Mouse (Mus musculus) intestine, embryonic 15.5 days (tissue): ENCODE measurements around the gene Msi1. TPM values are rescaled to one million over a fixed set of nuclear protein-coding genes. Genes with fewer than 3 reads are reported as not detected.

ENCODE experiments used
- ATAC-seq: fragments of 200-750 bp; cut with Nextera tagmentation; 2 replicates; pipeline ENCODE4 v1.8.0; 2017; ENCODE audit warnings: moderate TSS enrichment, moderate library complexity
- H3K27ac ChIP-seq: fragments of 300-500 bp; sonication (generic); 2 replicates; pipeline ENCODE4 v1.5.1; 2015; ENCODE audit warnings: mild to moderate bottlenecking, inconsistent platforms
- H3K27me3 ChIP-seq: fragments of 300-500 bp; sonication (generic); replicated peaks from 2 replicates; pipeline ENCODE4 v1.6.1; 2015; ENCODE audit warnings: inconsistent platforms
- H3K36me3 ChIP-seq: fragments of 300-500 bp; sonication (generic); 2 replicates; pipeline ENCODE4 v1.6.1; 2015; ENCODE audit warnings: inconsistent platforms
- H3K4me1 ChIP-seq: fragments of 300-500 bp; sonication (generic); replicated peaks from 2 replicates; pipeline ENCODE4 v1.6.1; 2015; ENCODE audit warnings: inconsistent platforms
- H3K4me2 ChIP-seq: fragments of 300-500 bp; sonication (generic); replicated peaks from 2 replicates; pipeline ENCODE4 v1.6.1; 2015; ENCODE audit warnings: mild to moderate bottlenecking, inconsistent platforms
- H3K4me3 ChIP-seq: fragments of 300-500 bp; sonication (generic); replicated peaks from 2 replicates; pipeline ENCODE4 v1.5.1; 2015; ENCODE audit warnings: inconsistent platforms
- H3K9ac ChIP-seq: fragments of 300-500 bp; sonication (generic); 2 replicates; pipeline ENCODE4 v1.6.1; 2015; ENCODE audit warnings: inconsistent platforms
- H3K9me3 ChIP-seq: fragments of 300-500 bp; sonication (generic); 2 replicates; pipeline ENCODE4 v1.6.1; 2016; ENCODE audit warnings: inconsistent platforms
- WGBS: fragments of 180-500 bp; shearing (Covaris S2); methylation state at CpG from one replicate; pipeline ENCODE4 v1.1.7; 2015; 5-methylcytosine and 5-hydroxymethylcytosine counted together
- polyA plus RNA-seq: library from polyadenylated mRNA; unstranded; fragments of >200 nt; fragmentation: Nextera tagmentation; extraction: Ambion mirVana; gene quantifications from 2 replicates; pipeline ENCODE4 v1.2.1, GENCODE M21; 2015

Gene Msi1
- polyA plus RNA-seq, 1 experiment from 2014 or later, result 10.4 TPM

- peak; percentile 75 for ATAC-seq
- H3K4me2 ChIP-seq, result peak overlapping the region; percentile 25; the same call in 1 of the 2 replicates
- H3K9me3 ChIP-seq, result no peaks in the 10 kb centered on the region
- no peak overlapping the region for H3K9ac ChIP-seq
- H3K4me3 ChIP-seq, result no peak overlapping the region
- H3K27me3 ChIP-seq, result no peaks in the 10 kb centered on the region
- WGBS, result 27% methylated on average over 9 of the region's 9 CpGs
- no peaks in the 10 kb centered on the region for H3K36me3 ChIP-seq
- H3K27ac ChIP-seq, result no peak overlapping the region
- peaks cover 9% of the 10 kb centered on the region; the same call in 1 of the 2 replicates for H3K4me1 ChIP-seq
These were observed 21.3 kb upstream of the Msi1 start for GRCm38 (mm10) chr5:115408110-115408509.

- H3K9ac ChIP-seq, result no peak overlapping the region
- 58% methylated on average over 24 of the region's 24 CpGs for WGBS
These were observed 14.0 kb upstream of the Msi1 start for GRCm38 (mm10) chr5:115415111-115416085.

GRCm38 (mm10) chr5:115428831-115429358 is 504 bp upstream of the Msi1 start:
- WGBS, result 3% methylated on average over 20 of the region's 20 CpGs
- Histone ChIP-seq H3K9ac (peak overlapping the region; percentile 89), H3K4me3 (peak overlapping the region; percentile 99), H3K36me3 (peaks cover 2% of the 10 kb centered on the region; the same call in 1 of the 2 replicates), H3K4me2 (peak overlapping the region; percentile 94), H3K4me1 (peaks cover 32% of the 10 kb centered on the region), H3K9me3 (no peaks in the 10 kb centered on the region), H3K27me3 (peaks cover 12% of the 10 kb centered on the region), H3K27ac (no peak overlapping the region)
- ATAC-seq, result no peak

More at GRCm38 (mm10) chr5:115415111-115416085, 14.0 kb upstream of the Msi1 start:
- H3K4me1 ChIP-seq, result no peaks in the 10 kb centered on the region
- no peaks in the 10 kb centered on the region for H3K9me3 ChIP-seq
- H3K27me3 ChIP-seq, result no peaks in the 10 kb centered on the region
- H3K27ac ChIP-seq, result no peak overlapping the region
- H3K4me3 ChIP-seq, result no peak overlapping the region
- peak overlapping the region; percentile 19; the same call in 1 of the 2 replicates for H3K4me2 ChIP-seq
- H3K36me3 ChIP-seq, result no peaks in the 10 kb centered on the region
- no peak for ATAC-seq

- Histone ChIP-seq H3K9me3 (no peaks in the 10 kb centered on the region), H3K27ac (peak overlapping the region; percentile 64), H3K9ac (peak overlapping the region; percentile 89), H3K4me3 (peak overlapping the region; percentile 99), H3K4me1 (peaks cover 43% of the 10 kb centered on the region), H3K36me3 (peaks cover 2% of the 10 kb centered on the region; the same call in 1 of the 2 replicates), H3K4me2 (peak overlapping the region; percentile 94), H3K27me3 (peaks cover 12% of the 10 kb centered on the region)
- no peak; the same call in 1 of the 2 replicates for ATAC-seq
- 2% methylated on average over 37 of the region's 73 CpGs for WGBS
These were observed 975 bp downstream of the Msi1 start for GRCm38 (mm10) chr5:115430187-115430960.

GRCm38 (mm10) chr5:115431061-115431897 is 1.9 kb downstream of the Msi1 start:
- peak overlapping the region; percentile 89 for H3K9ac ChIP-seq
- H3K27me3 ChIP-seq, result peaks cover 12% of the 10 kb centered on the region
- ATAC-seq, result peak; percentile 46
- no peaks in the 10 kb centered on the region for H3K9me3 ChIP-seq
- H3K4me3 ChIP-seq, result peak overlapping the region; percentile 99
- peaks cover 2% of the 10 kb centered on the region; the same call in 1 of the 2 replicates for H3K36me3 ChIP-seq
- peaks cover 52% of the 10 kb centered on the region for H3K4me1 ChIP-seq
- 14% methylated on average over 14 of the region's 14 CpGs for WGBS
- H3K27ac ChIP-seq, result peak overlapping the region; percentile 64; the same call in 1 of the 2 replicates
- H3K4me2 ChIP-seq, result peak overlapping the region; percentile 94

- H3K9ac ChIP-seq, result peak overlapping the region; percentile 18; the same call in 1 of the 2 replicates
- H3K4me3 ChIP-seq, result no peak overlapping the region
- peak overlapping the region; percentile 48 for H3K27ac ChIP-seq
These were observed 2.5 kb downstream of the Msi1 start for GRCm38 (mm10) chr5:115431898-115432259.

GRCm38 (mm10) chr5:115432395-115432794 is 3.0 kb downstream of the Msi1 start:
- Histone ChIP-seq H3K9me3 (no peaks in the 10 kb centered on the region), H3K36me3 (peaks cover 2% of the 10 kb centered on the region; the same call in 1 of the 2 replicates), H3K4me1 (peaks cover 60% of the 10 kb centered on the region), H3K9ac (no peak overlapping the region), H3K27ac (peak overlapping the region; percentile 48; the same call in 1 of the 2 replicates), H3K27me3 (peaks cover 12% of the 10 kb centered on the region), H3K4me3 (no peak overlapping the region), H3K4me2 (peak overlapping the region; percentile 94)
- 66% methylated on average over 11 of the region's 11 CpGs for WGBS
- ATAC-seq, result no peak

More at GRCm38 (mm10) chr5:115431898-115432259, 2.5 kb downstream of the Msi1 start:
- Histone ChIP-seq H3K4me1 (peaks cover 58% of the 10 kb centered on the region), H3K27me3 (peaks cover 12% of the 10 kb centered on the region), H3K4me2 (peak overlapping the region; percentile 94), H3K36me3 (peaks cover 2% of the 10 kb centered on the region; the same call in 1 of the 2 replicates), H3K9me3 (no peaks in the 10 kb centered on the region)
- no peak for ATAC-seq
- WGBS, result 31% methylated on average over 7 of the region's 7 CpGs

GRCm38 (mm10) chr5:115433191-115433590 is 3.8 kb downstream of the Msi1 start:
- 82% methylated on average over 8 of the region's 8 CpGs for WGBS
- peaks cover 60% of the 10 kb centered on the region for H3K4me1 ChIP-seq
- H3K36me3 ChIP-seq, result peaks cover 2% of the 10 kb centered on the region; the same call in 1 of the 2 replicates
- peaks cover 9% of the 10 kb centered on the region for H3K27me3 ChIP-seq
- no peak overlapping the region for H3K4me2 ChIP-seq
- H3K4me3 ChIP-seq, result no peak overlapping the region
- H3K27ac ChIP-seq, result no peak overlapping the region
- ATAC-seq, result no peak
- H3K9ac ChIP-seq, result no peak overlapping the region
- H3K9me3 ChIP-seq, result no peaks in the 10 kb centered on the region

GRCm38 (mm10) chr5:115434280-115434852 is 5.0 kb downstream of the Msi1 start:
- H3K27ac ChIP-seq, result no peak overlapping the region
- H3K9ac ChIP-seq, result no peak overlapping the region
- H3K9me3 ChIP-seq, result no peaks in the 10 kb centered on the region
- H3K36me3 ChIP-seq, result peaks cover 6% of the 10 kb centered on the region; the same call in 1 of the 2 replicates
- H3K4me1 ChIP-seq, result peaks cover 54% of the 10 kb centered on the region
- H3K4me3 ChIP-seq, result no peak overlapping the region
- WGBS, result 69% methylated on average over 11 of the region's 11 CpGs
- H3K27me3 ChIP-seq, result no peaks in the 10 kb centered on the region
- H3K4me2 ChIP-seq, result no peak overlapping the region
- no peak for ATAC-seq

- H3K36me3 ChIP-seq, result peaks cover 6% of the 10 kb centered on the region; the same call in 1 of the 2 replicates
- H3K9ac ChIP-seq, result peak overlapping the region; percentile 58; the same call in 1 of the 2 replicates
- H3K4me1 ChIP-seq, result peaks cover 54% of the 10 kb centered on the region
- no peaks in the 10 kb centered on the region for H3K27me3 ChIP-seq
- no peak overlapping the region for H3K4me2 ChIP-seq
- ATAC-seq, result no peak
- 60% methylated on average over 15 of the region's 15 CpGs for WGBS
- H3K9me3 ChIP-seq, result no peaks in the 10 kb centered on the region
- no peak overlapping the region for H3K4me3 ChIP-seq
- H3K27ac ChIP-seq, result peak overlapping the region; percentile 84
These were observed 5.7 kb downstream of the Msi1 start for GRCm38 (mm10) chr5:115434853-115435754.
